Comparison of ENCODE assay signal across 29 mouse cellular contexts in genomic region chr9:32295061-32295800, GRCm38 (mm10). TPM values are rescaled to one million over a fixed set of nuclear protein-coding genes. Genes with fewer than 3 reads are reported as not detected.
DNase-seq lines count a peak whose midpoint lies in the region; ATAC-seq and TF ChIP-seq lines count a peak whose summit lies in the region.
"Had no signal": no experiment of that assay in that cellular context is flagged by ENCODE, and none has a peak within 500 bp of the region (broad histone marks: within the 10 kb centered on the region; RNA-seq: fewer than 3 reads in every experiment).

No protein-coding gene starts in this region.

- peak; percentile 27 for DNase-seq in hindbrain, postnatal 0 days (ENCODE audit: low spot score)
- DNase-seq in hindbrain, embryonic 10.5 days (ENCODE audit: low spot score) = no peak
- DNase-seq in brain, embryonic 14.5 days (ENCODE audit: low read depth) = peak; percentile 22
- DNase-seq in cerebellum, adult 2 months = peak; percentile 59 to 79
- peak; percentile 34 to 49 for DNase-seq in cerebellum, postnatal 14 days
- DNase-seq in heart, embryonic 10.5 days (ENCODE audit: low spot score) = no peak
- no peak for DNase-seq in forebrain, embryonic 11.5 days (ENCODE audit: low spot score)
- DNase-seq: adrenal gland, postnatal 25 days; B cell, adult 2 months; gastrocnemius, postnatal 25 days; heart, adult 11 months; kidney, adult 8-10 months; kidney, postnatal 4 days; liver, embryonic 13.5 days; lung, adult 18-20 months; lung, postnatal 4 days; thymus, adult 2 months; thymus, postnatal 36 days had no signal

- ATAC-seq in hindbrain, postnatal 0 days = peak; percentile 50; the same call in 1 of the 2 replicates
- no peak for ATAC-seq in forebrain, embryonic 11.5 days (replicated peaks; ENCODE audit: low FRiP score)
- ATAC-seq: forebrain, embryonic 15.5 days; intestine, embryonic 16.5 days; lung, postnatal 0 days had no signal

- WGBS in hindbrain, postnatal 0 days = 76% methylated on average over 9 of the region's 9 CpGs
- 87% methylated on average over 9 of the region's 9 CpGs for WGBS in hindbrain, embryonic 10.5 days
- 30% methylated on average over 9 of the region's 9 CpGs for WGBS in cerebellum, adult 2 months
- 77% methylated on average over 9 of the region's 9 CpGs for WGBS in heart, embryonic 10.5 days
- WGBS in forebrain, embryonic 11.5 days = 93% methylated on average over 9 of the region's 9 CpGs

- H3K4me1 ChIP-seq in hindbrain, postnatal 0 days (ENCODE audit: insufficient read depth, low read length) = peaks cover 8% of the 10 kb centered on the region; the same call in 1 of the 2 replicates
- H3K4me1 ChIP-seq in hindbrain, embryonic 10.5 days (replicated peaks) = peaks cover 14% of the 10 kb centered on the region
- H3K4me1 ChIP-seq in cerebellum, adult 2 months (ENCODE audit: control insufficient read depth, insufficient read depth, low read length) = peaks cover 13% of the 10 kb centered on the region
- H3K4me1 ChIP-seq in heart, embryonic 10.5 days = peaks cover 20% of the 10 kb centered on the region
- no peaks in the 10 kb centered on the region for H3K4me1 ChIP-seq in forebrain, embryonic 11.5 days (replicated peaks; ENCODE audit: control insufficient read depth, insufficient read depth, low read length)
- H3K4me1 ChIP-seq: forebrain, embryonic 15.5 days; limb, embryonic 15.5 days; midbrain, embryonic 12.5 days had no signal

- H3K9ac ChIP-seq in hindbrain, postnatal 0 days (replicated peaks; ENCODE audit: low read length) = no peak overlapping the region
- H3K9ac ChIP-seq in forebrain, embryonic 11.5 days (ENCODE audit: low read length) = no peak overlapping the region
- H3K9ac ChIP-seq: forebrain, embryonic 15.5 days; heart, embryonic 12.5 days; limb, embryonic 15.5 days; liver, embryonic 13.5 days; midbrain, embryonic 12.5 days had no signal

- TF ChIP-seq POLR2A in brain, embryonic 14.5 days (IDR thresholded peaks at IDR 0.05; ENCODE audit: borderline replicate concordance, extremely low read depth, insufficient read depth, insufficient read length, poor library complexity, severe bottlenecking) = no peak
- no peak for TF ChIP-seq POLR2A in cerebellum, adult 2 months (IDR thresholded peaks at IDR 0.05; ENCODE audit: borderline replicate concordance, insufficient read depth, low read length)

- TF ChIP-seq CTCF in hindbrain, postnatal 0 days (IDR thresholded peaks at IDR 0.05; ENCODE audit: low read depth) = no peak
- TF ChIP-seq CTCF in brain, embryonic 14.5 days (IDR thresholded peaks at IDR 0.05; ENCODE audit: borderline replicate concordance, extremely low read depth, insufficient read depth, insufficient read length) = no peak
- no peak for TF ChIP-seq CTCF in cerebellum, adult 2 months (IDR thresholded peaks at IDR 0.05; ENCODE audit: borderline replicate concordance, insufficient read depth, low read depth, low read length)

- H3K27me3 ChIP-seq in hindbrain, postnatal 0 days (ENCODE audit: insufficient read depth, low read length) = no peaks in the 10 kb centered on the region
- H3K27me3 ChIP-seq in hindbrain, embryonic 10.5 days (ENCODE audit: insufficient read depth, poor library complexity, severe bottlenecking) = no peaks in the 10 kb centered on the region
- H3K27me3 ChIP-seq in cerebellum, adult 2 months (ENCODE audit: control insufficient read depth, insufficient read depth, low read length) = no peaks in the 10 kb centered on the region
- no peaks in the 10 kb centered on the region for H3K27me3 ChIP-seq in heart, embryonic 10.5 days (ENCODE audit: insufficient read depth, poor library complexity, severe bottlenecking)
- H3K27me3 ChIP-seq in forebrain, embryonic 11.5 days (ENCODE audit: control insufficient read depth, insufficient read depth, low read length) = no peaks in the 10 kb centered on the region
- H3K27me3 ChIP-seq: forebrain, embryonic 15.5 days; heart, embryonic 12.5 days; limb, embryonic 15.5 days; liver, embryonic 13.5 days; midbrain, embryonic 12.5 days had no signal

- H3K9me3 ChIP-seq in hindbrain, postnatal 0 days (ENCODE audit: low read length) = no peaks in the 10 kb centered on the region
- no peaks in the 10 kb centered on the region for H3K9me3 ChIP-seq in hindbrain, embryonic 10.5 days
- H3K9me3 ChIP-seq in heart, embryonic 10.5 days = no peaks in the 10 kb centered on the region
- H3K9me3 ChIP-seq in forebrain, embryonic 11.5 days (ENCODE audit: control insufficient read depth, low read length) = no peaks in the 10 kb centered on the region
- H3K9me3 ChIP-seq: forebrain, embryonic 15.5 days; heart, embryonic 12.5 days; limb, embryonic 10.5 days; limb, embryonic 15.5 days; liver, embryonic 13.5 days; midbrain, embryonic 12.5 days had no signal

- no peak overlapping the region for H3K4me3 ChIP-seq in hindbrain, postnatal 0 days (ENCODE audit: low read length)
- no peak overlapping the region for H3K4me3 ChIP-seq in hindbrain, embryonic 10.5 days
- no peak overlapping the region for H3K4me3 ChIP-seq in cerebellum, adult 2 months (replicated peaks; ENCODE audit: insufficient read depth, low read depth, low read length)
- no peak overlapping the region for H3K4me3 ChIP-seq in heart, embryonic 10.5 days
- H3K4me3 ChIP-seq in forebrain, embryonic 11.5 days (ENCODE audit: low read depth, low read length) = no peak overlapping the region
- H3K4me3 ChIP-seq: forebrain, embryonic 15.5 days; heart, embryonic 12.5 days; limb, embryonic 10.5 days; limb, embryonic 15.5 days; liver, embryonic 13.5 days; megakaryocyte, embryonic 14.5 days; midbrain, embryonic 12.5 days had no signal

- no peak overlapping the region for H3K27ac ChIP-seq in hindbrain, postnatal 0 days
- H3K27ac ChIP-seq in hindbrain, embryonic 10.5 days = no peak overlapping the region
- H3K27ac ChIP-seq in cerebellum, adult 2 months (ENCODE audit: insufficient read depth, low read length) = no peak overlapping the region
- no peak overlapping the region for H3K27ac ChIP-seq in heart, embryonic 10.5 days
- H3K27ac ChIP-seq in forebrain, embryonic 11.5 days (ENCODE audit: low read depth, low read length) = no peak overlapping the region
- H3K27ac ChIP-seq: forebrain, embryonic 15.5 days; kidney, postnatal 0 days; limb, embryonic 10.5 days; limb, embryonic 15.5 days; liver, embryonic 13.5 days; midbrain, embryonic 12.5 days had no signal

- no peak overlapping the region for H3K4me2 ChIP-seq in hindbrain, postnatal 0 days (ENCODE audit: low read depth, low read length)
- H3K4me2 ChIP-seq in forebrain, embryonic 11.5 days (ENCODE audit: low read depth, low read length, severe bottlenecking) = no peak overlapping the region
- H3K4me2 ChIP-seq: forebrain, embryonic 15.5 days; heart, embryonic 12.5 days; limb, embryonic 15.5 days; liver, embryonic 13.5 days; midbrain, embryonic 12.5 days had no signal

- H3K36me3 ChIP-seq in hindbrain, postnatal 0 days (ENCODE audit: insufficient read depth, low read length) = no peaks in the 10 kb centered on the region
- H3K36me3 ChIP-seq in hindbrain, embryonic 10.5 days = no peaks in the 10 kb centered on the region
- no peaks in the 10 kb centered on the region for H3K36me3 ChIP-seq in heart, embryonic 10.5 days
- H3K36me3 ChIP-seq in forebrain, embryonic 11.5 days (ENCODE audit: control insufficient read depth, insufficient read depth, low read length) = no peaks in the 10 kb centered on the region
- H3K36me3 ChIP-seq: forebrain, embryonic 15.5 days; heart, embryonic 12.5 days; limb, embryonic 10.5 days; limb, embryonic 15.5 days; liver, embryonic 13.5 days; midbrain, embryonic 12.5 days had no signal

RNA-seq across cellular contexts. Expression of gene Kcnj5, which starts 48.9 kb away (rescaled TPM):
- total RNA-seq in hindbrain, postnatal 0 days (2014; rRNA removed) = 1.3 and 1.5 TPM in 2 replicates
- 0.49 and 0.58 TPM in 2 replicates for polyA plus RNA-seq in hindbrain, postnatal 0 days (2015; fragmentation: Nextera tagmentation; extraction: Ambion mirVana)
- 0.35 and 0.46 TPM in 2 replicates for polyA plus RNA-seq in hindbrain, embryonic 10.5 days (2016; fragmentation: Nextera tagmentation; extraction: Ambion mirVana)
- 0.82 and 0.94 TPM in 2 replicates for polyA plus RNA-seq in brain, embryonic 14.5 days (2012; rRNA removed)
- 0.21 and 0.23 TPM in 2 replicates for polyA plus RNA-seq in cerebellum, adult 2 months (2012; rRNA removed)
- polyA plus RNA-seq in heart, embryonic 10.5 days (2016; fragmentation: Nextera tagmentation; extraction: Ambion mirVana) = 24.1 and 40.0 TPM in 2 replicates
- 0.88 and 1.1 TPM in 2 replicates for polyA plus RNA-seq in forebrain, embryonic 11.5 days (2014; fragmentation: Nextera tagmentation; extraction: Ambion mirVana)
- total RNA-seq: gastrocnemius, adult 18-20 months; gastrocnemius, postnatal 25 days; monocyte, adult 5-6 weeks had no signal

Comparison
In these comparisons a context has a peak if more than half of its experiments do, and no peak if none do; other contexts are left out.
1. DNase-seq: peak in hindbrain, postnatal 0 days (single experiment), brain, embryonic 14.5 days (single experiment), cerebellum, adult 2 months (2 of 2) and cerebellum, postnatal 14 days (2 of 2); none in hindbrain, embryonic 10.5 days (single experiment), heart, embryonic 10.5 days (single experiment) and forebrain, embryonic 11.5 days (single experiment).
2. RNA of gene Kcnj5, which starts 48.9 kb away (polyA plus RNA-seq): 24.1 to 40.0 TPM in heart, embryonic 10.5 days; 0.82 to 0.94 TPM in brain, embryonic 14.5 days, 0.88 to 1.1 TPM in forebrain, embryonic 11.5 days, 0.49 to 0.58 TPM in hindbrain, postnatal 0 days, 0.35 to 0.46 TPM in hindbrain, embryonic 10.5 days and 0.21 to 0.23 TPM in cerebellum, adult 2 months; every median in the first group is over 10 times any median in the second.